Mouse (Mus musculus): ENCODE measurements around the gene Xpnpep1. TPM values are rescaled to one million over a fixed set of nuclear protein-coding genes. Genes with fewer than 3 reads are reported as not detected.

Gene Xpnpep1
- polyA plus RNA-seq, 1 experiment from 2014 or later: 85.5 TPM

- 49% methylated on average over 4 of the region's 4 CpGs for WGBS (ENCODE audit: insufficient replicate concordance)
- no peak overlapping the region for H3K27ac ChIP-seq (ENCODE audit: low read length)
- H3K27me3 ChIP-seq (ENCODE audit: control insufficient read depth, insufficient read depth, low read depth, low read length): no peaks in the 10 kb centered on the region
- no peaks in the 10 kb centered on the region for H3K9me3 ChIP-seq (replicated peaks; ENCODE audit: control insufficient read depth, low read length)
- no peak overlapping the region for H3K4me2 ChIP-seq (ENCODE audit: low read depth, low read length)
- no peaks in the 10 kb centered on the region for H3K36me3 ChIP-seq (ENCODE audit: control insufficient read depth, insufficient read depth)
- no peak for ATAC-seq (ENCODE audit: low read depth)
- H3K4me3 ChIP-seq (ENCODE audit: low read depth, low read length): no peak overlapping the region
- no peak overlapping the region for H3K9ac ChIP-seq (ENCODE audit: low read depth, low read length)
- peaks cover 25% of the 10 kb centered on the region for H3K4me1 ChIP-seq (ENCODE audit: control insufficient read depth, low read depth, low read length)
These were observed 1.6 kb upstream of the Xpnpep1 start for GRCm38 (mm10) chr19:53041570-53041969.

- Histone ChIP-seq H3K27ac (ENCODE audit: low read length) (no peak overlapping the region), H3K9me3 (replicated peaks; ENCODE audit: control insufficient read depth, low read length) (no peaks in the 10 kb centered on the region), H3K4me3 (ENCODE audit: low read depth, low read length) (no peak overlapping the region), H3K27me3 (ENCODE audit: control insufficient read depth, insufficient read depth, low read depth, low read length) (no peaks in the 10 kb centered on the region), H3K9ac (ENCODE audit: low read depth, low read length) (no peak overlapping the region), H3K4me2 (ENCODE audit: low read depth, low read length) (no peak overlapping the region), H3K36me3 (ENCODE audit: control insufficient read depth, insufficient read depth) (no peaks in the 10 kb centered on the region), H3K4me1 (ENCODE audit: control insufficient read depth, low read depth, low read length) (peaks cover 29% of the 10 kb centered on the region)
- 69% methylated on average over 5 of the region's 5 CpGs for WGBS (ENCODE audit: insufficient replicate concordance)
- no peak for ATAC-seq (ENCODE audit: low read depth)
These were observed 1.1 kb upstream of the Xpnpep1 start for GRCm38 (mm10) chr19:53041133-53041510.

GRCm38 (mm10) chr19:53039090-53039489, 924 bp downstream of the Xpnpep1 start:
- peak overlapping the region; percentile 99 for H3K4me3 ChIP-seq (ENCODE audit: low read depth, low read length)
- peak overlapping the region; percentile 56 for H3K9ac ChIP-seq (ENCODE audit: low read depth, low read length)
- no peak for ATAC-seq (ENCODE audit: low read depth)
- 41% methylated on average over 11 of the region's 11 CpGs for WGBS (ENCODE audit: insufficient replicate concordance)
- H3K27me3 ChIP-seq (ENCODE audit: control insufficient read depth, insufficient read depth, low read depth, low read length): no peaks in the 10 kb centered on the region
- no peaks in the 10 kb centered on the region for H3K36me3 ChIP-seq (ENCODE audit: control insufficient read depth, insufficient read depth)
- H3K4me2 ChIP-seq (ENCODE audit: low read depth, low read length): peak overlapping the region; percentile 87
- H3K9me3 ChIP-seq (replicated peaks; ENCODE audit: control insufficient read depth, low read length): no peaks in the 10 kb centered on the region
- H3K27ac ChIP-seq (ENCODE audit: low read length): peak overlapping the region; percentile 83
- peaks cover 41% of the 10 kb centered on the region for H3K4me1 ChIP-seq (ENCODE audit: control insufficient read depth, low read depth, low read length)

- Histone ChIP-seq H3K4me1 (ENCODE audit: control insufficient read depth, low read depth, low read length) (peaks cover 43% of the 10 kb centered on the region), H3K4me2 (ENCODE audit: low read depth, low read length) (peak overlapping the region; percentile 87), H3K36me3 (ENCODE audit: control insufficient read depth, insufficient read depth) (no peaks in the 10 kb centered on the region), H3K9ac (ENCODE audit: low read depth, low read length) (peak overlapping the region; percentile 99), H3K27me3 (ENCODE audit: control insufficient read depth, insufficient read depth, low read depth, low read length) (no peaks in the 10 kb centered on the region), H3K27ac (ENCODE audit: low read length) (peak overlapping the region; percentile 90), H3K4me3 (ENCODE audit: low read depth, low read length) (peak overlapping the region; percentile 99), H3K9me3 (replicated peaks; ENCODE audit: control insufficient read depth, low read length) (no peaks in the 10 kb centered on the region)
- ATAC-seq (ENCODE audit: low read depth): peak; percentile 98
- WGBS (ENCODE audit: insufficient replicate concordance): under 1% methylated on average over 39 of the region's 39 CpGs
These were observed 1.5 kb downstream of the Xpnpep1 start for GRCm38 (mm10) chr19:53038435-53038938.

GRCm38 (mm10) chr19:53037925-53038419, 2.0 kb downstream of the Xpnpep1 start:
- Histone ChIP-seq H3K27me3 (ENCODE audit: control insufficient read depth, insufficient read depth, low read depth, low read length) (no peaks in the 10 kb centered on the region), H3K27ac (ENCODE audit: low read length) (peak overlapping the region; percentile 90), H3K9me3 (replicated peaks; ENCODE audit: control insufficient read depth, low read length) (no peaks in the 10 kb centered on the region), H3K36me3 (ENCODE audit: control insufficient read depth, insufficient read depth) (no peaks in the 10 kb centered on the region), H3K9ac (ENCODE audit: low read depth, low read length) (peak overlapping the region; percentile 99), H3K4me2 (ENCODE audit: low read depth, low read length) (peak overlapping the region; percentile 87), H3K4me1 (ENCODE audit: control insufficient read depth, low read depth, low read length) (peaks cover 49% of the 10 kb centered on the region), H3K4me3 (ENCODE audit: low read depth, low read length) (peak overlapping the region; percentile 99)
- WGBS (ENCODE audit: insufficient replicate concordance): under 1% methylated on average over 28 of the region's 28 CpGs
- no peak; the same call in 1 of the 2 replicates for ATAC-seq (ENCODE audit: low read depth)

GRCm38 (mm10) chr19:53033159-53033943, 6.7 kb downstream of the Xpnpep1 start:
- Histone ChIP-seq H3K4me2 (ENCODE audit: low read depth, low read length) (peak overlapping the region; percentile 60), H3K4me1 (ENCODE audit: control insufficient read depth, low read depth, low read length) (peaks cover 58% of the 10 kb centered on the region), H3K4me3 (ENCODE audit: low read depth, low read length) (peak overlapping the region; percentile 14; the same call in 1 of the 2 replicates), H3K36me3 (ENCODE audit: control insufficient read depth, insufficient read depth) (peaks cover 15% of the 10 kb centered on the region), H3K27ac (ENCODE audit: low read length) (peak overlapping the region; percentile 91), H3K9me3 (replicated peaks; ENCODE audit: control insufficient read depth, low read length) (no peaks in the 10 kb centered on the region), H3K9ac (ENCODE audit: low read depth, low read length) (peak overlapping the region; percentile 44), H3K27me3 (ENCODE audit: control insufficient read depth, insufficient read depth, low read depth, low read length) (no peaks in the 10 kb centered on the region)
- ATAC-seq (ENCODE audit: low read depth): peak; percentile 72
- 47% methylated on average over 10 of the region's 10 CpGs for WGBS (ENCODE audit: insufficient replicate concordance)

GRCm38 (mm10) chr19:53032647-53033046, 7.4 kb downstream of the Xpnpep1 start:
- Histone ChIP-seq H3K36me3 (ENCODE audit: control insufficient read depth, insufficient read depth) (peaks cover 15% of the 10 kb centered on the region), H3K27ac (ENCODE audit: low read length) (peak overlapping the region; percentile 91), H3K4me2 (ENCODE audit: low read depth, low read length) (peak overlapping the region; percentile 60), H3K27me3 (ENCODE audit: control insufficient read depth, insufficient read depth, low read depth, low read length) (no peaks in the 10 kb centered on the region), H3K9ac (ENCODE audit: low read depth, low read length) (peak overlapping the region; percentile 44), H3K9me3 (replicated peaks; ENCODE audit: control insufficient read depth, low read length) (no peaks in the 10 kb centered on the region), H3K4me3 (ENCODE audit: low read depth, low read length) (peak overlapping the region; percentile 14; the same call in 1 of the 2 replicates), H3K4me1 (ENCODE audit: control insufficient read depth, low read depth, low read length) (peaks cover 55% of the 10 kb centered on the region)
- 16% methylated on average over 3 of the region's 3 CpGs for WGBS (ENCODE audit: insufficient replicate concordance)
- peak; percentile 51 for ATAC-seq (ENCODE audit: low read depth)

GRCm38 (mm10) chr19:53031957-53032371, 8.1 kb downstream of the Xpnpep1 start:
- 22% methylated on average over 7 of the region's 8 CpGs for WGBS (ENCODE audit: insufficient replicate concordance)
- Histone ChIP-seq H3K4me1 (ENCODE audit: control insufficient read depth, low read depth, low read length) (peaks cover 48% of the 10 kb centered on the region), H3K27me3 (ENCODE audit: control insufficient read depth, insufficient read depth, low read depth, low read length) (no peaks in the 10 kb centered on the region), H3K9me3 (replicated peaks; ENCODE audit: control insufficient read depth, low read length) (no peaks in the 10 kb centered on the region), H3K4me2 (ENCODE audit: low read depth, low read length) (peak overlapping the region; percentile 60), H3K4me3 (ENCODE audit: low read depth, low read length) (peak overlapping the region; percentile 37), H3K9ac (ENCODE audit: low read depth, low read length) (peak overlapping the region; percentile 49), H3K36me3 (ENCODE audit: control insufficient read depth, insufficient read depth) (peaks cover 15% of the 10 kb centered on the region), H3K27ac (ENCODE audit: low read length) (peak overlapping the region; percentile 91)
- peak; percentile 90 for ATAC-seq (ENCODE audit: low read depth)

GRCm38 (mm10) chr19:53030279-53030678, 9.7 kb downstream of the Xpnpep1 start:
- peaks cover 15% of the 10 kb centered on the region for H3K36me3 ChIP-seq (ENCODE audit: control insufficient read depth, insufficient read depth)
- no peak overlapping the region for H3K4me2 ChIP-seq (ENCODE audit: low read depth, low read length)
- ATAC-seq (ENCODE audit: low read depth): no peak
- H3K9ac ChIP-seq (ENCODE audit: low read depth, low read length): no peak overlapping the region
- H3K27me3 ChIP-seq (ENCODE audit: control insufficient read depth, insufficient read depth, low read depth, low read length): no peaks in the 10 kb centered on the region
- H3K4me1 ChIP-seq (ENCODE audit: control insufficient read depth, low read depth, low read length): peaks cover 37% of the 10 kb centered on the region
- no peak overlapping the region for H3K27ac ChIP-seq (ENCODE audit: low read length)
- no peak overlapping the region for H3K4me3 ChIP-seq (ENCODE audit: low read depth, low read length)
- WGBS (ENCODE audit: insufficient replicate concordance): 92% methylated on average over 6 of the region's 6 CpGs
- no peaks in the 10 kb centered on the region for H3K9me3 ChIP-seq (replicated peaks; ENCODE audit: control insufficient read depth, low read length)
